Mouse (Mus musculus) retina, postnatal 1 day (tissue): ENCODE measurements around the gene Rdh7.
"Not testable (repeated sequence)": the region's sequence is repeated elsewhere in the genome, so short reads cannot be mapped to it uniquely, and the experiment has no call there.

Source experiments
- DNase-seq: peaks from one replicate; pipeline ENCODE4 v3.0.0-alpha.2; 2012

The Rdh7 gene

DNA sequence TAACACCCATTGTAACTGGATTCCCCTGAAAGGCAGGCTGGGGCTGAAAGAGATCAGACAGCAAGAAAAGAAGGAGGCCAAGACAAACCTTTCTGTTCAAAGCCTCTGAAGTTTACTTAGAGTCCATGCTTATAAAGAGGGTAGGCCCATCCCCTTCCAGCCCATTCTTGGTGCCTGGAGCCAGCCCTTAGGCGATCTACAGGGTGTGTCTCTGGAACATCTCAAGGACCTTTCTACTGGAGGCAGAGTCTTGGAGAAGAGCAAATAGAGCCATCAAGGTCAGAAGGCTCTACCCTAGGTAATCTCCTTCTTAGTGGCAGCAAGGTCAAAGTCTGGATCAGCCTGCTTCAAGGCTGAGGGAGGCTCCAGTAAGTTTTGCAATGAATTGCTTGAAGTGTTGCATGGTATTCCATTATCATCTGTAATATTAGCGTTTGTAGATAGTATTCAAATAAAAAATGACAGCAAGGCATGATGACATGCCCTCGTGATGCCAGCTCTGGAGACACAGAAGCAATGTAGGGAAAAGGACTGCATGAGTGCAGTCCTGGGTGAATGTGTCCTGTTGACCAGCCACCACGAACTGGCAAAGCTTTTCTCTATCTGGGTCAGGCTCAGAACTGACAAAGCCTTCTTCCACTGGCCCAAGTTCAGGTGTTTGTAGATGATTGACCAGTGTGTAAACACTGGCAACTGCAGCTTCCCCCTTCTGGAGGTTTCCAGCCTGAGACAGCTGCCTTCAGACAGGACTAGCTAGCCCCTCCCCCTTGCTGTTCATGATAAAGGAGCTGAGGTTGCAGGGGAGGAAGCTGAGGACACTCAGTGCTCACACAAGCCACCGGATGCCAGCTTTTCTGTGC, 4.8 kb upstream of the Rdh7 start:
- DNase-seq = not testable (repeated sequence)

DNA sequence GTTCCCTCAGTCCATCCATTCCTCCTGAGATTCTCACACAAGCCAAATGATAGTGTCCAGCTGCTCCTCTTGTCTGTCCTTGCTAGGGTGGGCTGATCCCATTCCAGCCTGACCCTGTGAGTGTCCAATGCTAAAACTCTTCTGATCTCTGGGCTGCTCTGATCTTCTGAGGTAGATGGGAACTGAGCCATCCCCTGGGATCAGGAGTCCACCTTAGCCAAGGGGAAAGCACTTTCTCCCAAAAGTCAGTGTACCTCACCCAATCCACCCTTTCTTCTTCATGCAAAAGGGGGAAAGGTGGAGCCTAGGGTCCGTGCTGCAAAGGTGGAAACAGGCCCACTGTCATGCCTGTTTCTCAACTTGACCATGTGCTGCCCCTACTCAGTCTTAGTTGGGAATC, 2.9 kb upstream of the Rdh7 start:
- no peak for DNase-seq

DNA sequence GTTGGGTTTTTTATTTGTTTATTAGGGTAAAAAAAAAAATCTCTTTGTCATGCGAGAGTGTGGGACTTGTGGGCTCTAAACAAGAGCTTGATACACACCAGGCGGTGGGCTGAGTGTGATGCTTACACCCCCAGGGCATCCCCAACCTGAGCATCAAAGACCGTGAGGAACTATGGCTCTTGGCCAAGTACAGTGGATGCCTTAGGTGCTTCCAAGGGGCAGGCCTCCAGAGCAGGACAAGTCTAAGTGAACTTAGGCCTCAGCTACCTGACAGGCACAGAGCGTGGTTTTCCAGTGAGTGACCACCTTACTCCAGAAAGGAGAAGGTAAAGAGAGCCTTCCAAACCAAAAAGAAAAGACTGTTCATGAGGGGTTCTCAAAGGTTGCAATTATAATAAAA, 1.6 kb downstream of the Rdh7 start:
- DNase-seq = no peak

DNA sequence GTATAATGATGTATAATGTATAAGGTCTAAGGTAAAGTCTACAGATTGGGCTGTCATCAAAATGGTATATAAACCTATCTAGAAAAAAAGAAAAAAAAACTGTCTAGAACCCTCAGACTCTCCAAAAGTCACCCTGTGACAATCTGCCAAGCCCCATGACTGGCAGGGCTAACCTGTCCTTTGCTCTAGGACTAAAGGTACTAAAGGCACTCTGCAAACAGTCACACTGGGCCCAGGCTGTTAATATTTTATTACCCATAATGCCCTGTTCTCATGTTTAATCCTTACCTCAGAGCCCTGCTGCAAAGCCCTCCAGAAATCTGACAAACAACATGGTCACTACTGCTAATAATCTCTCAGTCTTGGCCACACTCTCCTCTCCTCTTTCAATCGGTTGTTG, 2.1 kb downstream of the Rdh7 start:
- no peak for DNase-seq

DNA sequence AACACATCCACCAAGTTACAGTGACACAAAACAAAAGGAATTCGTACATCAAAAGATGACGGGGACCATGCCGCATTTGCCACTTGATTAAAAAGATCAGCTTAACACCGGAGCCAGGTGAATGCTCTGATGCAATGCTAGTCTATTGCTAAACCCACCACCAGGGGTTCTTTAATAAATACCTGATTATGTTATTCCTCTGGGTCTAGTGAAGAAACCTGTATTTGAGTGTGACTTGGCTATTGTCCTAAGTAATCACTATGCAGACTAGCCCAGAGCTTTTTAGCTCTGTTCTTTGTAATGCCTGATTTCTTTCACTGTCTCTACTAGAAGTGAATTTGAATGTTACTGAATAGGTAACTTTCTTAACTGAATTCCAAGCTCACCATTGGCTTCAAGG, 7.6 kb downstream of the Rdh7 start:
- no peak for DNase-seq

DNA sequence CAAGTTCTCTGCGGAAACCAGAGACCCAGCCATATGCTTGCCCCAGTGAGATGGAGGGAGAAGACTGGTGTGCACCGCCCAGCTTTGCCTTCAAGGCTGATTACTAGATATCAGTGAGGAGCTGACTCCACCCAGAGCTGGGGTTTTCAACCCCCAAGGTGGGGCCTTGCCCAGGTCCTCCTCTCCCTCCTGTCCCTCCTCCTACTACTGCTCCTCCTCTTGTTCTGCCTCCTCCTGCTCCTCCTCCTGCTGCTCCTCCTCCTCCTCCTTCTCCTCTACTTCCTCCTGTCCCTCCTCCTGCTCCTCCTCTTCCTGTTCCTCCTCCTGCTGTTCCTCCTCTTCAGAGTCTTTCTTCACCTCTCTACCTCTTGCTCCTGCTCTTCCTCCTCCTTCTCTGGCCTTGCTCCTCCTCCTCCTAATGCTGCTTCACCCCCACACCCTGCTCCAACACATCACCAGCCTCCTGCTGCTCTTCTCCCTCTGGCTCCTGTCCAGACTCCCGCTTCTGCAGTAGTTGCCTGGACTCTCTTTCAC, 9.4 kb downstream of the Rdh7 start:
- DNase-seq = no peak

DNA sequence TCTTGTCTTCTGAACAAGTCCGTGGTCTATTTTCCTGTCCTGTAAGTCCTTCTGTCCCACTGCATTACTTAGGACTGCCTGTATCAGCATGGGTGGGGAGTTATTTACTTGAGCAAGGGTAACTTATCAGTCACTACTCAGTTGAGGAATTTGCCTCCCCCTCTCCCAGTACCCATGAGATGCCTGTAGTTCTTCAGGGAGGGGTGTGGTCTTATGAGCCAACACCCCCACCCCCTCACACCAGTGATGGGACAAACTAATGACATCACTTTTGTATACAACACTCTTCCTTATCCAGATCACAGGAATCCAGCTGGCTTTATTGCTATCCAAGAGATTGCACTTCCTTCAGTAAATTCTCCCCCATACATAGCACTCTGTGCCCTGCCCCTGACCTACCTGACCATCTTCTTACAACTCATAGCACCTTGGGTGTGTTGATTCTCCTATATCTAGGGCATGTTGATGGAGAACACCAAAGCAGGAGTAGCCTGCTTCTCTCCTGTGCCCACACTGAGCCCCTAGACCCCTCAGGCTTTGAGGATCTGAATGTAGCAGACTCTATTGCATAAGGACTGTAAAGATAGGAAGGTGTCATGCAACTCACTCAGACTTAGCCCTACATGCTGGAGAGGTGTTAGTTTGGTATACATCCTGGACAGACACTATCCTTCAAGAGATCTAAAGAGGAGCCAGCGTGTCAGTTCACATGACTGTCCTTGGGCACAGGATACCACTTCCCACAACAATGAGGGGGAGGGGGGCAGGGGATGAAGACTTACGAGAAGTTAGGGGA, 10.2 kb downstream of the Rdh7 start:
- no peak for DNase-seq

DNA sequence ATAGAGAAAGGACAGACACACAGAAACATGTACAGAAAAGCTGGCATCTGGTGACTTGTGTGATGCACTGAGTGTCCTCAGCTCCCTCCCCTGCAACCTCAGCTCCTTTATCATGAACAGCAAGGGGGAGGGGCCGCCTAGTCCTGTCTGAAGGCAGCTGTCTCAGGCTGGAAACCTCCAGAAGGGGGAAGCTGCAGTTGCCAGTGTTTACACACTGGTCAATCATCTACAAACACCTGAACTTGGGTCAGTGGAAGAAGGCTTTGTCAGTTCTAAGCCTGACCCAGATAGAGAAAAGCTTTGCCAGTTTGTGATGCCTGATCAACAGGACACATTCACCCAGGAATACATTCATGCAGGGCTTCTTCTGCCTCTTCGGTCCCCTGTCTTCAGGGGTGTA, 10.9 kb downstream of the Rdh7 start:
- no peak for DNase-seq

DNA sequence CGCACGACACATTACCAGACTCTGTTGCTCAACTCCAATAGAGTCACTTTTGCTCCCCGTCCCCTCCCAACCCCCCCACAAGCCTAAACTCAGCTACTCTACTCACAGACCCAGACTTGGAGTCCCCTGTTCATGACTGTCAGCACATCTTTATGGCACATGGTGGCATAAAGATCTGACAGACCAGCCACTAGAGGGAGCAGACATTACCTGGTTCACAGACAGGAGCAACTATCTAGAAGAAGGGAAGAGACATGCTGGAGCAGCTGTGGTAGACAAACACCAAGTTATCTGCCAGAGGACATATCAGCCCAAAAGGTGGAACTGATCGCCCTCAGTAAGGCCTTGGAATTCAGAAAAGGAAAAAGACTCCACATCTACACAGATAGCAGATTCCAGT, 16.1 kb downstream of the Rdh7 start:
- DNase-seq = peak; percentile 12

DNA sequence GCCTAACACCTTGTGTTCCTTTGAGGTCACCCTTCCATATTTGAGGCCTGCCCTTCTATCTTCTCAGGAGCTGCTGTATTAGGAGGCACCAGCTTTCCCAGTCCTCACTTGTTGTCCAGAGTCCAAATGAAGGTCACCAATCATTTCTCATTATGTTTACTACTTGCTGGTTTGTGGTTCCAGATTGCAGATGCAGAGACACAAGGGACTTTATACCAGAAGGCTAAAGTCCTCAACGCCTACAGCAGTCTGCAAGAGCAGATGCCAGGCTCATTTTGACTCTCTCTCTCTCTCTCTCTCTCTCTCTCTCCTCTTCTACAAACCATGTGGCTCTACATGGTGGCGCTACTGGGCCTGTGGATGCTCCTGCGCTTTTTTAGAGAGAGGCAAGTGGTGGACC, 22.4 kb downstream of the Rdh7 start, which contains the start of gene Rdh16f2:
Gene Rdh16f2 (plus strand): TSS at position 243 of the 400 bp plus-strand sequence.
- DNase-seq = no peak

DNA sequence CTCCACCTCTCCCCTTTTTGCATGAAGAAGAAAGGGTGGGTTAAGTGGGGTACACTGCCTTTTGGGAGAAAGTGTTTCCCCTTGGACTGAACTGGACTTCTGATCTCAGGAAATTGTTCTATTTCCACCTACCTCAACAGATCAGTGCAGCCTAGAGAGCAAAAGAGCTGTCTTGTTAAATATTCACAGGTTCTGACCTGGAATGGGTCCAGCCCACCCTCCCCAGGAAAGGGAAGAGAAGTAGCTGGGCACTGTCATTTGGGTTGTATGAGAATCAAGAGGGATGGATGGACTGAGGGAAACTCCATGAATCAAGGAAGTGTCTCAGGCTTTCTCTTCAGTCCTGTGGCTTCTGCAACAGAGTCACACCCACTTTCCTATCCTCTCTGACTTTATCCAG, 23.7 kb downstream of the Rdh7 start:
- DNase-seq = no peak

DNA sequence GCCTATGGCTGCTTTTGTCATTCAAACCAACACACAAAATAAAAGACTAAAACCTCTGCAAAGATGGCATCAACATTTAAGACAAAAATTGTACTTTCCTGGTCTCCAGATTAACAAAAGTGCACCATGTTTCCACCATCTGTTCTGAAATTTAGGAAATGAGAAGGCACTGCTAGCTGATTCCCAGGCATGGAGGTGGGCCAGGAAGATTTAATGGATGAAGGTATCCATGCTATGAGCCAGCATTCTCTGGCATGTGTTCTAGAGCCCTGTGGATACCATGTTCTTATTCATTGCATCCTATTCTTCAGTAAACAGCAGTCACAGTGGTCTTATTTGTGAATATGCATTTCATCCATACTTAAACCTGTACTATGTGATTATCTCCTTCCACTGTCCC, 32.2 kb downstream of the Rdh7 start:
- DNase-seq = no peak

DNA sequence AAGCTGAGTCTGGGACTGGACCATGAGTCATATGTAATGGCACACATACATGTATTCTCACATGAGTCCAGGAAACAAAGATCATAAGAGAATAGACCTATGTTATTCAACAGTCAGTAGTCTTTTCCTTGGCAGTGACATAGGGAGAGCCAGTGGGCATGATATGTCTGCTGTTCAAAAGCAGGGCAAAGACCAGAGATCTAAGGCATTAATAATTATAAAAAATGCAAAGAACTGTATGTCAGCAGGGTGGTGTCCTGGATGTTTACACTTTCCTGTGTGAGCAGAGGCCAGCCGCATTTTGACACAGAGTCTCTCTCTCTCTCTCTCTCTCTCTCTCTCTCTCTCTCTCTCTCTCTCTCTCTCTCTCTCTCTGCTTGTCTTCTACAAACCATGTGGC, 39.0 kb downstream of the Rdh7 start, which contains the start of gene Rdh19:
Gene Rdh19 (plus strand): TSS at position 301 of the 400 bp plus-strand sequence.
- DNase-seq = no peak

DNA sequence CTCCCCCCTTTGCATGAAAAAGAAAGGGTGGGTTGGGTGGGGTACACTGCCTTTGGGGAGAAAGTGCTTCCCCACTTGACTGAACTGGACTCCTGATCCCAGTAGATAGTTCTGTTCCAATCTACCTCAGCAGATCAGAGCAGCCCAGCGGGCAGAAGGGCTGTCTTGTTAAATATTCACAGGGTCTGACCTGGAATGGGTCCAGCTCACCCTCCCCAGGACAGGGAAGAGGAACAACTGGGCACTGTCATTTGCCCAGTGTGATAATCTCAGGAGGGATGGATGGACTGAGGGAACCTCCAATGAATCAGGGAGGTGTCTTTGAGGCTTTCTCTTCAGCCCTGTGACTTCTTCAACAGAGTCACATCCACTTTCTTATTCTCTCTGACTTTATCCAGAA, 40.5 kb downstream of the Rdh7 start:
- DNase-seq = no peak

DNA sequence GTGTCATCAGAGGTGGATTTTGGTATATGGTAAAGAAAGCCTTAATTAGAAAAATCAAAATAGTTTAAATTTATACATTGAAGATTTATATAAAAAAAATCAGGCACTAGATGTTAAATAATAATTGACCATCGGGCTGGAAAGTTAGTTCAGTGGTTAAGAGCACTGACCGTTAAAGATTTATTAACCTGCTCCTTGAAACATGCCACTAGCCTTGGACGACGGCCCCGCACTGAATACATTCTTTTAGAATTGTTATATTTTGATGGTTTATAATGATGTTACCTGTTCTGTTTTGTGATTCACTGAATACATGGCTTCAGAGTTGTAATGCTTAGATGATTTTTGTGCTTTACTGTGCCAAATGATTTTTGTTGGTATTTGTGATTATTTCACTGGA, 42.7 kb downstream of the Rdh7 start:
- not testable (repeated sequence) for DNase-seq

DNA sequence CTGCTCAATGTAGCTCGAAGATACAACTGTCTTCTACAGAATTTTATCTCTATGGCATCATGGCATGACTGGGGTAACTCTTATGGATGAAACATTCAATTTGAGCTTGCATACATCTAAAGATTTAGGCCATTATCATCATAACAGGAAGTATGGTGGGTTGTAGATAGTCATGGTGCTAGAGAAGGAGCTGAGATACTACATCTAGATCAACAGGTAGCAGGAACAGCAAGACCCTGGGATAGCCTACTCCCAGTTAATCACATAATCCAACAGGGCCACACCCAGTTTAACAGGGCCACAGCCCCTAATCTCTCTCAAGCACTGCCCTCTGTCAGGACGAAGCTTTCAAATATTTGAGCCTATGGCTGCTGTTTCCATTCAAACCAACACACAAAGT, 47.8 kb downstream of the Rdh7 start:
- DNase-seq = no peak

DNA sequence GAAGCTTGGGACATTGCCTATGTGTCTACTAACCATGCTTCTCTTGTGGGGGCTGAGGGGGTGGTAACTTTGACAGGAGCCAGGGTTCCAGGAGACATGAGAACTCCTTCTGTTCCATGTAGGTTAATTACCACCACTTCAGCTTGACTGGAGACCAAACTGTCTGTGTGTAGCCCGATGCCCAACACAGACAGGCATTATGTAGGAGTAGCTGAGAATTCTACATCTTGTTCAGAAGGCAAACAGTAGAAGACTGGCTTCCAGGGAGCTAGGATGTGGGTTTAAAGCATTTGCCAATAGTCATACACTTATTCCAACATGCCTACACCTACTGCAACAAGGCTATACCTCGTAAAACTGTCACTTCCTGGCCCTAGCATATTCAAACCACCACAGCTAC, 50.1 kb downstream of the Rdh7 start:
- DNase-seq = no peak

DNA sequence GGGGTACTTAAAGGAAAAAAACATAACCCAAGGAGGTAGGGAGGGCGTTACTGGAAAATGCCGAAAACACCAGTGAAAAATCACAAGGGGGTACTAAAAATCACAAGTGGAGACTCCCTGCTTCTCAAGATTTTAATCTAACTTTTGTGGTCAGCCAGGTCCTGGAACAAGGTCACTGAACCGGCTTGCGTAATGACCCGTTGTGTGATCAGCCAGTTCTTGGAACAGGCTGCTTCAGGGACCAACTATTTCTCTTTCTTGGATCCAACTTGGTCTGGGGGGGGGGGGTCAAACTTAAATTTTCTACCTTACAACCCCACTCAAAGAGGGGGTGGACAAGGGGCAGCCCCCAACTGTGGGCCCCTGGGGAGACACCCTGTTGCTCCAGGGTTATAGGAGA, 50.8 kb downstream of the Rdh7 start:
- not testable (repeated sequence) for DNase-seq

DNA sequence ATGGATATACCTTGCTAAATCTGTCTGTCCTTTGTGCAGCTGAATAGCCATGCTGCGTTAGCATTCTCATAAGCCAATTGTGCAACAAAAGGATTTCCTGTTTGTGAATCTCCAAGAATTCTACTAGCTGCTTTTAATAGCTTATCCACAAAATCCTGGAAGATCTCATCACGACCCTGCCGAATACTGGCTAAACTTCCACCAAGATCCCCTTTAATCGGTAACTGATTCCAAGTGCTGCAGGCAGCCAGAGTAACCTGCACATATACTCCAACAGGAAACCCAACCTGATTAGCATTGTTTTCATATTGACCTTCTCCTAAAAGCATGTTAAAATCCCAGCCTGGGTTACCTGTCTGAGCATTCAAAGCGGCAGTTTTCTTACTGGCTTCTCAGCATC, 53.3 kb downstream of the Rdh7 start:
- no peak for DNase-seq

DNA sequence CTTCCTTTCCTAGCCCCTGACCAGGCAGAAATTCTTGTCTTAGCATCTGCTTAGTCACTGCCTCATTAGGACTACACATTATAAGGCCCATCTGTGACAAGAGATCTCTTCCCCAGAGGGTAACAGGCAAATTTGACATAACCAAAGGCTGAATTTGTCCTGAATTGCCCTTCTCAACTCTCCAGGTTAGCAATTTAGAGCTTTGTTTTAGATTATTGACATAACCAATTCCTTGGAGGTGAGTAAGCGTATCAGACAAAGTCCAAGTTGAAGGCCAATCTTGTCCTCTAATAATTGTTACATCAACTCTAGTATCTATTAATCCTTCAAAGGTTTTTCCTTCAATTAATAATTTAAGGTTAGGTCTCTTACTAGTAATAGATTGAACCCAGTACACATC, 54.4 kb downstream of the Rdh7 start:
- DNase-seq = not testable (repeated sequence)
